Mouse (Mus musculus) limb, embryonic 14.5 days (tissue): ENCODE measurements around the gene Tmem252. TPM values are rescaled to one million over a fixed set of nuclear protein-coding genes. Genes with fewer than 3 reads are reported as not detected.

Experiments used
- ATAC-seq: fragments of 200-750 bp; cut with Nextera tagmentation; 2 replicates; pipeline ENCODE4 v1.8.0; 2017; ENCODE audit warnings: low read depth, moderate number of reproducible peaks, moderate TSS enrichment; ENCODE audit not compliant: low FRiP score
- DNase-seq: peaks from one replicate; pipeline ENCODE4 v3.0.0-alpha.2; 2015; ENCODE audit warnings: low spot score
- H3K27ac ChIP-seq: fragments of 300-500 bp; sonication (generic); replicated peaks from 2 replicates; pipeline ENCODE4 v1.5.1; 2014; ENCODE audit warnings: low read depth, mild to moderate bottlenecking, low read length, moderate library complexity, mixed read lengths
- H3K27me3 ChIP-seq: fragments of 300-500 bp; sonication (generic); 2 replicates; pipeline ENCODE4 v1.6.1; 2014; ENCODE audit warnings: low read length, mixed read lengths; ENCODE audit not compliant: control insufficient read depth, insufficient read depth
- H3K36me3 ChIP-seq: fragments of 300-500 bp; sonication (generic); 2 replicates; pipeline ENCODE4 v1.6.1; 2014; ENCODE audit warnings: mild to moderate bottlenecking, low read length, moderate library complexity, mixed read lengths; ENCODE audit not compliant: control insufficient read depth, insufficient read depth
- H3K4me1 ChIP-seq: fragments of 300-500 bp; sonication (generic); 2 replicates; pipeline ENCODE4 v1.6.1; 2014; ENCODE audit warnings: antibody characterized with exemption, low read length, mixed read lengths; ENCODE audit not compliant: control insufficient read depth, insufficient read depth
- H3K4me2 ChIP-seq: fragments of 300-500 bp; sonication (generic); replicated peaks from 2 replicates; pipeline ENCODE4 v1.6.1; 2014; ENCODE audit warnings: low read depth, mild to moderate bottlenecking, low read length, moderate library complexity; ENCODE audit not compliant: severe bottlenecking
- H3K4me3 ChIP-seq: fragments of 300-500 bp; sonication (generic); replicated peaks from 2 replicates; pipeline ENCODE4 v1.5.1; 2014; ENCODE audit warnings: low read length
- H3K9ac ChIP-seq: fragments of 300-500 bp; sonication (generic); 2 replicates; pipeline ENCODE4 v1.6.1; 2014; ENCODE audit warnings: mild to moderate bottlenecking, low read depth, low read length, moderate library complexity; ENCODE audit not compliant: severe bottlenecking
- H3K9me3 ChIP-seq: fragments of 300-500 bp; sonication (generic); 2 replicates; pipeline ENCODE4 v1.6.1; 2016; ENCODE audit warnings: low read length; ENCODE audit not compliant: control insufficient read depth
- POLR2A ChIP-seq: fragments of 200-500 bp; IDR thresholded peaks from 2 replicates; pipeline ENCODE4 v1.8.0; 2012; ENCODE audit warnings: inconsistent platforms, mild to moderate bottlenecking, moderate library complexity, borderline replicate concordance; ENCODE audit not compliant: insufficient read depth, insufficient read length; ENCODE audit errors: extremely low read depth
- WGBS: fragments of 180-500 bp; shearing (Covaris S2); extraction: QIAGEN DNeasy Blood & Tissue Kit; methylation state at CpG from one replicate; pipeline ENCODE4 v1.1.7; 2014; 5-methylcytosine and 5-hydroxymethylcytosine counted together
- polyA plus RNA-seq, 2 experiments: library from polyadenylated mRNA; depleted of rRNA in 1 of 2; stranded (reverse) in 1 of 2; unstranded in 1 of 2; fragments of >200 nt; fragmentation: Nextera tagmentation in 1 of 2; extraction: Ambion mirVana in 1 of 2; gene quantifications; 2 replicates each; pipeline versions ENCODE4 v1.2.1 to v1.2.3; 2012 to 2014

The Tmem252 gene
- polyA plus RNA-seq, 2 experiments, result 0.18 to 2.2 TPM

DNA sequence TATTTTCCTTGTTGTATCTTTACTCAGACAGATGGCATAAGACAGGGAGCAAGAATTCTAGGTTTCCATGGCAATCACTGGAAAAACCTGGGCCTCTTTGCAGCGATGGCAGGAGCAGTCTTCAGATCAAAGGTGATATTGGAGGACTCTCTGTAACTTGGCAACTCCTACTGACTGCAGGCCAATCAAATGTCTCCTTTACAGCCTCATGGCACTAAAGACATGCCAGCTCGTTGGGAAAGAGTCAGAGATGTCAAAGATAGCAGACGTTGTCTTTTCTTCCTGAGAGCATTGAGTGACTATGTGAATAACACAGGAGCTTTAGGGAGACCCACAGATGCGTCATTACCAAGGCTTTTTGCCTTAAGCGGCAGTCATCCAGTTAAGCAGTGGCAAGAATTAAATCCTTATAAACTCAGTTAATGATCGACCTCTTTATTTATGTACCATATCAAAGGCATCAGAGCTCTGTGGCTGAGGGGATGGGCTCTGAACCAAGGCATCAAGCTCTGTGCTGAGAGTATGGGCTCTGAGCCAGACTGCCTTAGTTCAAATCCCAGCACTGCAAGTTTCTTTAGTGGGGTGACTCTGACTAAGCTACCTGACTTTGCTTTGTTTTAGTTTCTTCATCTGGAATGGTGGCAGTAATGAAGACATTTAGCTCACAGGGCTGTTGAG is 21.3 kb upstream of the Tmem252 start:
- WGBS, result 30% methylated on average over 6 of the region's 6 CpGs
- no peaks in the 10 kb centered on the region for H3K9me3 ChIP-seq
- TF ChIP-seq POLR2A, result no peak

GRCm38 (mm10) chr19:24653230-24653799 is 20.5 kb upstream of the Tmem252 start:
- ATAC-seq, result no peak
- H3K9ac ChIP-seq, result no peak overlapping the region
- WGBS, result 71% methylated on average over 9 of the region's 9 CpGs
- H3K4me2 ChIP-seq, result no peak overlapping the region
- no peak for TF ChIP-seq POLR2A
- no peaks in the 10 kb centered on the region for H3K4me1 ChIP-seq
- H3K4me3 ChIP-seq, result no peak overlapping the region
- no peaks in the 10 kb centered on the region for H3K9me3 ChIP-seq
- no peak overlapping the region for H3K27ac ChIP-seq
- no peaks in the 10 kb centered on the region for H3K36me3 ChIP-seq
- H3K27me3 ChIP-seq, result no peaks in the 10 kb centered on the region
- DNase-seq, result no peak

More for the DNA sequence above, 21.3 kb upstream of the Tmem252 start:
- H3K36me3 ChIP-seq, result no peaks in the 10 kb centered on the region
- H3K4me3 ChIP-seq, result no peak overlapping the region
- H3K4me1 ChIP-seq, result no peaks in the 10 kb centered on the region
- no peak overlapping the region for H3K4me2 ChIP-seq
- no peaks in the 10 kb centered on the region for H3K27me3 ChIP-seq
- H3K9ac ChIP-seq, result no peak overlapping the region
- H3K27ac ChIP-seq, result no peak overlapping the region
- DNase-seq (no peak), ATAC-seq (no peak)

DNA sequence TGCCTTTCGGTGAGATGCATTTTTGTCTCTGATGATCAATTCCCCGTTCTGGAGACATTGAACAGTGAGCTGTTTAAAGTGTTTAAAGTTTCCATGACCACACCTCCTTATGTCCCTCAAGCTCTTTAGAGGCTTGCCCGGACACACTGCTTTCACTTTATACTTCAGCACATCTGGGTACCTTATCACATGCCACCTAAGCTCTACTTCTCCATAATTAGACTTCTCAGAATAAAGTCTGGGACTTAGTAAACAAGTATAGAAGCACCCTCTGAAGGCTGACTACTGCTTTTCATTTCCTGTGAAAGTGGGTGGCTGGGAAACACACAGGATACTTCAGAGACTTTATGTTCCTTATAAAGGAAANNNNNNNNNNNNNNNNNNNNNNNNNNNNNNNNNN is 16.8 kb upstream of the Tmem252 start:
- Histone ChIP-seq H3K4me3 (no peak overlapping the region), H3K9ac (no peak overlapping the region), H3K9me3 (no peaks in the 10 kb centered on the region), H3K4me2 (no peak overlapping the region), H3K4me1 (no peaks in the 10 kb centered on the region), H3K27me3 (no peaks in the 10 kb centered on the region), H3K27ac (no peak overlapping the region), H3K36me3 (no peaks in the 10 kb centered on the region)
- no peak for TF ChIP-seq POLR2A
- DNase-seq (no peak), ATAC-seq (no peak)
- 45% methylated on average over 3 of the region's 3 CpGs for WGBS

DNA sequence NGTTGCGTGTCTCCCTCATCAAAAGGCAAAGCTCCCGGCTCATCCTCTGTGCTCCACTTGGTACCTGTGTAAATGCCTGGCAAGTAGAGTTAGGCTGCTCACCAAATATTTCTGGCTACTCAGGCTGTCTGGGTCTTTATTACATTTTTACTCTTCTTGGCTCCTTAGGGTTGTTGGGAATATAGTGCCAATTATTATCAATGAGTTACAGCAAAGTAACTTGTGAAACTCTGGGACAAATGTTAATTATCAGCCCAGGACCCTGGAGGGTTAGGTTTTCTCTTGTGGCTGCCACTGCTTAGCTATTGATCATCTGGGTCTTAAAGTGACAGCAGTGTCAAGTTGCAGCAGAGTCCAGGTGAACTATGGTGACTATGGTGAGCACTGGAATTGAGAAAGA is 11.5 kb upstream of the Tmem252 start:
- no peak for TF ChIP-seq POLR2A
- H3K9ac ChIP-seq, result no peak overlapping the region
- H3K4me1 ChIP-seq, result no peaks in the 10 kb centered on the region
- no peak for DNase-seq
- no peaks in the 10 kb centered on the region for H3K36me3 ChIP-seq
- H3K27ac ChIP-seq, result no peak overlapping the region
- no peak for ATAC-seq
- H3K27me3 ChIP-seq, result no peaks in the 10 kb centered on the region
- no peak overlapping the region for H3K4me2 ChIP-seq
- H3K4me3 ChIP-seq, result no peak overlapping the region
- 92% methylated on average over 2 of the region's 2 CpGs for WGBS
- no peaks in the 10 kb centered on the region for H3K9me3 ChIP-seq

DNA sequence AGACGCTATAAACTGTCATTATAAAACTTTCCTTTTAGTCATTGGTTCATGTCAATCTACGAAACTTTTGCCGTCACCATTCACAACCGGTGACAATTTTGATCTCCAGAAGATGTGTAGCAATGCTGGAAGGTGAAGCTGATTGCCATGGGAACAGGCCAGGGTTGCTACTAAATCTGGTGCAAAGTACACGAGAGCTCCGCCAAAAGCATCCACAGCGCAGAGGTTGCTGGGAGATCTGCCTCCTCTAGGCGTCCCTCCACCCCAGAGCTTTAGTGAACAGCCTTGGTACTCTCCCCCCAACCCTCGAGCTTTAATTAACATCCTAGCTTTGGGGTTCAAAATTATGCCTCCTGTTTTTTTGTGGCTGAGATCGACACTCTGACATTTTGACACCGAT is 8.0 kb upstream of the Tmem252 start:
- H3K9me3 ChIP-seq, result no peaks in the 10 kb centered on the region
- 77% methylated on average over 11 of the region's 11 CpGs for WGBS
- no peak overlapping the region for H3K27ac ChIP-seq
- no peaks in the 10 kb centered on the region for H3K4me1 ChIP-seq
- H3K4me2 ChIP-seq, result no peak overlapping the region
- no peak overlapping the region for H3K9ac ChIP-seq
- no peak overlapping the region for H3K4me3 ChIP-seq
- no peak for TF ChIP-seq POLR2A
- DNase-seq (no peak), ATAC-seq (no peak)
- no peaks in the 10 kb centered on the region for H3K27me3 ChIP-seq
- H3K36me3 ChIP-seq, result no peaks in the 10 kb centered on the region
